Mouse (Mus musculus) WW6 (cell line): Measurements from ENCODE around the gene Timd2.
"Not testable (repeated sequence)": the region's sequence is repeated elsewhere in the genome, so short reads cannot be mapped to it uniquely, and the experiment has no call there.

Experiments
- DNase-seq: peaks from one replicate; pipeline ENCODE4 v3.0.0-alpha.2; 2013; ENCODE audit warnings: low read depth, low spot score

Gene Timd2

DNA sequence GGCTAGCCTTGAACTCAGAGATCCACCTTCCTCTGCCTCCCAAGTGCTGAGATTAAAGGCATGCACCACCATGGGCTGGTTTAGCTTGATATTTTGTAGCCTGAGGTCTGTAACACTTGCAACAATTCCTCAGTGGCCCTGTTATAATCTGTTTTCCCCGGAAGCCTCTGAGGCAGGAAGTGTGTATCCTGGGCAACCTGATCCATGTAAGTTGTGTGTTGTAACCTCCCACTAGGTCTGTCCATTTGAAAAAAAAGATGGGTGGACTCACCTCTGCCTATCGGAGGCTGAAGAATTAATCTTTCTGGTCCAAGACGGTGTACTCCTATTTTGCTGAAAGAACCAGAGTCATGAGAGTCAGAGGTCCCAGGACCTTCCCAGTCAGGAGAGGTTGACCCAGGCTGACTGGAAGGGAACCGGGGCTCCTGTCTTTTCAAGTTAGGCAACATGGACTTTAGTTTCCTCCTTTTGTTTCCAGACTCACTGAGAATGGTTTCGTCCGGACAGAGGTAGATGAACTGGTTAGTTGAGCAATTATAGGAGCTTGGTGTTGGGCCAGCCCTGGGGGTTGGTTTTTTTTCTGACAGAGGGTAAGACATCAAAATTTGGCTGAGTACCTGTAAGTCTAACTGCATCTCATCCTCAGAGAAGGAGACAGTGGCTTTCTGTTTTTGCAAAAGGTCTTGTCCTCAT, at the start of gene Timd2:
Gene Timd2 (minus strand): TSS at position 398 of the 693 bp plus-strand sequence.
- no peak for DNase-seq

DNA sequence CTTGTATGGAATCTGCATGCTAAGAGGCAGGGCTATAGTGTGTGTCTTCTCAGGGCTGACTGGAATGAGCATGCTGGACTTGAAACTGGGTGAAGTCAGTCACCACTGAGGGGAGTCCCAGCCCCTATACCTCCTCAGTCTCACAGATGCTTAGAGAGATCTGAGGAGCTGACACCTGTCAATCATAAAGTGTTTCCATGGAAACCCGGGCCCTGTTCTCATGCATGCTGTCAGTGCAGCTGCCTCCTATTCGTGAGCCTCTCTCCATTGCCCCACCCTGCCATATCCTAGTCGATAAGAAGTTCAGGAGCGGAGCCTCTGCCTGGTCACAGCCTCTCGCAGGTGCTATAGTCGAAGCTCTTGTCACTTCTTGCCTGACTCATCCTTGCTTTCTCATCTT, 48.9 kb upstream of the Timd2 start:
- not testable (repeated sequence) for DNase-seq

DNA sequence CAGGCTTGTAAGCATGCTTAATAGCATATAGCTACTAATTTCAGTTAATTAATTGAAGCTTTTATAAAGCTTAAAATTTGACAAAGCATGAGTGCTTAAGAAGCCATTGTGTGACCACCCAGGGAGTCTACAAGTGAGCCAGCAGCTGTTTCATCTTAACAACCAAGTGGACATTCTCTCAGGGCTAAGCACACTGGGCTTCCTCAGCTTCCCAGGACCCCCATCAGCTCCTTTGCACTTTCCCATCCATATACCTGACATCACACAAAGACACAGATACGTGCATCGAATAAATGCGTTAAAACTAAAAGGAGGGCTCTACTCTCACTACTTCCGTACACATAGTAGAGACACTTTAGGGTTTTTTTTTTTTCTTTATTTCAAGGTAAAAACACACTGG, 47.8 kb upstream of the Timd2 start:
- no peak for DNase-seq

DNA sequence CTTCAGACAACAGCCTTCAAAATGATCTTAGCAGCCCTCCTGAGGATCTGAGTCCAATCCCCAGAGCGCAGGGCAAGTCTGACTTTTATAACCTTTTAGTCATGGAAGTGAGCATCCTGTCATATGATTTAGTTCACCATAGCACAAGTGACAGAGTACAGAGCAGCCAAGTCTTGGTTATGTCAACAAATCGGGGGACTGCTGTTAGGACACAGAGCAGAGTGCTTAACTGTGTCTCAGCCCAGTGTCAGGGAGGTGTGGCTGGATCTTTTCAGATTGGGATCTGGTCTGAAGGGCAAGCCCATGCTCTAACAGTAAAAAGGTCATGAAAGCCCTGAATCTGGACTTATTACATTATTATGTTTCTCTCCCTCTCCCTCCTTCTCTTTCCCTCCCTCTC, 46.8 kb upstream of the Timd2 start:
- no peak for DNase-seq

DNA sequence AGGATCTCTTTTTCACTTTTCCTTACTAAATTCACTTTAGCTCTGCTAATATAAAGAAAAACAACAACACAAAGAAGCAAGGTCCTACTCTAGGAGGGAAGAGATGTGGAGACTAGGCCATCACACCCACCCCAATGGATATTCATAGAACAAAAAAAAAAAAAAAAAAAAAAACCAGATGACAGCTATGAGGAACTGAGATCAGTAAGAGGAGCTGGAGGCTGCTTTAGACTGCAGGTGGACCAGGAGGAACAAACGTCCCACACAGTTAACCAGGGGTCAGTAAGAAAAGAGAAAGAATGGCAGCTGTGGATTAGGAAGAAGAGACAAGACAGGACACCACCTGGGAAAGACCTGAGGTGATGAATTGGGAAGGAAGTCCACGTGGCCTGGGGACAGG, 41.1 kb upstream of the Timd2 start:
- no peak for DNase-seq

DNA sequence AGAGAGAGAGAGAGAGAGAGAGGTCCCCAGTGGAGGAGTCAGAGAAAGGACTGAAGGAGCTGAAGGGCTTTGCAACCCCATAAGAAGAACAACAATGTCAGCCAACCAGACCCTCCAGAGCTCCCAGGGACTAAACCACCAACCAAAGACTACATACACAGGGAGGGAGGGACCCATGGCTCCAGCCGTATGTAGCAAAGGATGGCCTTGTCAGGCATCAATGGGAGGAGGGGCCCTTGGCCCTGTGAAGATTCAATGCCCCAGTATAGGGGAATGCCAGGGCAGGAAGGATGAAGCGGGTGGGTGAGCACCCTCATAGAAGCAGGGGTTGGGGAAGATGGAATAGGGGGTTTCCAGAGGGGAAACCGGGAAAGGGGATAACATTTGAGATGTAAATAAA, 34.9 kb upstream of the Timd2 start:
- DNase-seq: no peak

DNA sequence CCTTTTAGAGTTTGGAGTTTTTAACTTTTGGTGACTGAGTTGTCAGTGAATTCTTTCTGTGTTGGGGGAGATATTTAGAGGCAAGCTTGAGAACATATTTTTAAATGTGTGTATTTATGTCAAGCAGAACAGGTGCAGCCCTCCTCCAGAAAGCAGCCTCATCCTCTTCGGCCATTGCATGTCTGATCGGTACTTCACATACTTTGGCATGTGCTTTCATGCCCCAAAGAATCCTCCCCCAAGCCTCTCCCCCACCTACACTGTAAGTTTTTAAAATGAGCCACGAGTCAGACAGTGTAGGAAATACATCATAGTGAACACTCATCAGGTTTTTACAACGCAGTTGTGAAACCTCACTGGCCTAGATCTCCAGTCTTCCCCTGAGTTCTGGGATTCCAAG, 34.0 kb upstream of the Timd2 start:
- no peak for DNase-seq

DNA sequence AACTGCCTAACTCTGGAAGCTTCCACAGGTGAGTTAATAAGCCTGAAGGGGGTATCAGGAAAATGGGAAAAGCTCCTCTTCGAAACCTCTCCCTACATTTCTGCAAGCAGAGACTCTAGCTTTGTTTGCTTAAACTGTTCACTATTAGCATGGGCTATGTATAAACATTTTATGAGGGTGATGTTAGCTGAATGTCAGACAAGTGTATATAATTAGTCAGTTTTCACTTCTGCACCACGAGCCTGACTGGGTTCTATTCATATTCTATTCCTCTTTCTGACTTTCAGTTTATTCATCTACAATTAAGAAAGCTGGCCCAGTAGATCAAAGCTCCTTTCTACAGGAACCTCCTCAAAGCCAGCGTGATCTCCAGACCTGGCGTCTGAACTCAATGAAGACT, 32.6 kb upstream of the Timd2 start:
- no peak for DNase-seq

DNA sequence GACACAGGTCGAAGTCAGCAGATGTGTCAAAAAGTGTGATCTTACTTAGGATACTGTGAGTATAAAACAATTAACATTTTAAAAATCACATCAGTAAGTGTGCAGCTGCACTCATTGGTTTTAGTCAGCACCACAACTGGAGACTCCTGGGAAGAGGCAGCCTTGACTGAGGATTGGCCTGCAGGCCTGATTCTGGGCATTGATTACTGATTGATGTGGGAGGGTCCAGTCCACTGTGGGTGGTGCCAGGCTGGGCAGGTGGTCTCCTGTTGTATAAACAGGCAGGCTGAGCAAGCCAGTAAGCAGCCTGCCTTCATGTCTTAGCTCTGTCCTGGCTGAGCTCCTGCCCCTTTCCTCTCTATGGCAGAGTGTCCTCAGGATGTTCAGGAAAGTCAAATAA, 28.2 kb upstream of the Timd2 start, which contains the start of gene Havcr1:
Gene Havcr1 (plus strand): TSS at position 5 of the 400 bp plus-strand sequence.
- DNase-seq: not testable (repeated sequence)

DNA sequence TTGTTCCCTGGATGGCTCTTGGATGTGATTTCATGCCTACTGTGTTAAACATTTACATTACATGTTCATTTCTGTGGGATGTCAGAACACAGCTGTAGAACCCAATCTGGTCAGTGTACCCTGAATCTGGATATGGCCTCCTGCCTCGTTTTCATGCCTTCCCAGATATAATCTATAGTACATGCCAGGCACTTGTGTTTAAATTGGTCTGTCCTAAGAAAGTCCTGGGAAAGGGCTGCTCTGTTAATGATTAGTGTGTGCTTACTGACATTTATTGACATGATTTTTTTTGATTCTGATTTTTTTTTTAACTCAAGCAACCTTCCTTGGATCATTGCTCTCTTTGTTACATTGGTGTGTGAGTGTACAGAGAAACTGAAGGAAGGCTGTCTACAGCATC, 27.8 kb upstream of the Timd2 start:
- DNase-seq: no peak

DNA sequence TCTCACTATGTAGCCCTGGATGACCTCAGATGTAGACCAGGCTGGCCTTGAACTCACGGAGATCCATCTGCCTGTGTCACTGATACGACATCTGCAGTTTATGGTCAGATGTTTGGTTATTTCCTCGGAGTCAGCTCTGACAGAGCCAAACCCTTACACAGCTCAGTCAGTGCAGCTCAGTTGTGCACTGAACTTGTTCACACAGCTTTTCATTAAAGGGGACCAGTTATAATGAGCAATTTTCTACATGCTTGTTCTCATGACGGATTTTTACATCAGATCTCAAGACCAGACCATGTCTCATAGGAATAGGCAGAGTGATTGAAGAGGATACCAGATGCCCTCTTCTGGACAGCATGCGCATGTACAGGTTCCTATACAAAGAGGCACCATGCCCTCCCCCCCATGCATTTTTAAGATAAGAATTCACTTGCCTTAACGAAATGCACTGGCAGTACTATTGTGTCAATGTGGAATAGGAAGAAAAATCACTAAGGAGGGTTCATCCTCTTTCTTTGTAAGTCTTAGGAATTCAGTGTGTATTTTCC, 26.5 kb upstream of the Timd2 start:
- no peak for DNase-seq

DNA sequence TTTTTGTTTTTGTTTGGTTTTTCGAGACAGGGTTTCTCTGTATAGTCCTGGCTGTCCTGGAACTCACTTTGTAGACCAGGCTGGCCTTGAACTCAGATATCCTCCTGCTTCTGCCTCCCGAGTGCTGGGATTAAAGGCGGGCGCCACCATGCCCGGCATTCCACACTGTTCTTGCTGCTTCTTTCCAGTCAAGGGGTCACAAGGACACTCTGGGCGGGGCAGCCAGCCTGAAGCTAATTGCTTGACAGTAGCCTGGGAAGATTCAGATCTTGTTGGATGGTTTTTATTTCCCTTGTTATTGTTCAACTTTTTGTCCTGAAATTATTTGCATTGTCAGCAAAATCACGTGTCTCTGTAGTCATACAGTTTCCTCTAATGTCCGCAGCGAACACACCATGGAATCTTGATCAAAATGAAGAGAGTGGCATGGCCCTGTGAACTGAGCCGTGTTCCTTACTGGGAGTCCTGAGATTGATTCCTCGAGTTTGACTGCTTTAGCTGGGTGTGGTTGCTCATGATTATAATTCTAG, 24.7 kb upstream of the Timd2 start:
- no peak for DNase-seq

DNA sequence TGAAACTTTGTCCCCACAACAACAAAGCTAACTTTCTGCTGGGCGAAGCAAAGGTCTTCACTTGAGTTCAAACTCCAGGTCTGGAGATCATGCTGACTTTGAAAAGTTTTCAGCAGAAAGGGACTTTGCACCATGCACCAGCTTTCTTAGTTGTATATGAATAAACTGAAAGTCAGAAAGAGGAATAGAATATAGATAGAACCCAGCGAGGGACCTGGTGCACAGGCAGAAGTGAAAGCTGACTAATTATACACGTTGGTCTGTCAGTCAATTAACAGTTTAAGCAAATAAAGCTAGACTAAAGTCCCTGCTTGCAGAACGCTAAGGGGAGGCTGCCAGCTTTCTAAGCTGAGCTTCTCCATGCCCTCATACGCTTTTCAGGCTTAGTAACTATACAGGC, 8.0 kb downstream of the Timd2 start:
- no peak for DNase-seq

DNA sequence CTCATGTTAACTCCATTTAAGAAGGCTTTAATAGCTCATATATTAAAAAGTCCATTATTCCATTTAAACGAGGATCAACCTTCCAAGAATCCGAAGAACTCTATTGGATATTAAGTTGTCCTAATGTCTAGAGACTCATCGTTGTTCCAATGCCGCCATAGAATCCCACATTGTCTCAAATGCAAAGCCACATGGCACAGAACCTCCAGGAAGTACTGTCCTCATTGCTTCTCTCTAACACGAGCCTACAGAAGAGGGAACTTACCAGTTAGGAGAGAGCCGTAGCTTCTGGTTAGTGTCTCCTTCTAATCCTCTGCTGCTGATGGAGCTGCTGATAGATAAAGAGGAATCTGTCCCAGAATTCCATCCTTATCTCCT, 8.6 kb downstream of the Timd2 start:
- DNase-seq: no peak

DNA sequence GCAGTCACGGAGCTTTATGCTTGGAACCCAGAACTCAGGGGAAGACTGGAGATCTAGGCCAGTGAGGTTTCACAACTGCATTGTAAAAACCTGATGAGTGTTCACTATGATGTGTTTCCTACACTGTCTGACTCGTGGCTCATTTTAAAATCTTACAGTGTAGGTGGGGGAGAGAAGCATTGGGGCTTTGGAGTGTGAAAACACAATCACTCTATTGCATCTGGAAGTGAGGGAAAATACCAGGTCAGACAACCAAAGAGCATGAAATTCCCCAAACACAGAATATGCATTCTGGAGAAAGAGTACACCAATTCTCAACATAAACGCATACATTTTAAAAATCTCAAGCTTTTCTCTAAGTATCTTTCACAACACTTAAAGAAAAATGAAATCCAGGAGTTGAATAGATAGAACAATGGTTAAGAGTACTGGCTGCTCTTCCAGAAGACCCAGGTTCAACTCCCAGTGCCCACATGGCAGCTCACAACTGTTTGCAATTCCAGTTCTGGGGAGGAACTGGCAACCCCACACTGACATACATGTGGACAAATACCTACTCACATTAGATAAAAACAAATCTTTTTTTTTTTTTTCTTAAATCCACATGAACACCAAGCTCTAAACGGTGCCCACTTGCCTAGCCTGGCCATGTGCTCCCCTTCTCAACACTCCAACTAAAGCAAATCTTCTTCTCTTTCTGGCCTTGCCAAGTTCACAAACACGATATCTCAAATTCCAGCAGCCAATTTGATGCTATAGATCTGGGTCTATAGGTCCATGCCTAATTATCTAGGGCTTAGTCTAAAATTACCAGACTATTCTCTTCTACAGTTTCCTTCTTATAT, 9.2 kb downstream of the Timd2 start:
- no peak for DNase-seq

DNA sequence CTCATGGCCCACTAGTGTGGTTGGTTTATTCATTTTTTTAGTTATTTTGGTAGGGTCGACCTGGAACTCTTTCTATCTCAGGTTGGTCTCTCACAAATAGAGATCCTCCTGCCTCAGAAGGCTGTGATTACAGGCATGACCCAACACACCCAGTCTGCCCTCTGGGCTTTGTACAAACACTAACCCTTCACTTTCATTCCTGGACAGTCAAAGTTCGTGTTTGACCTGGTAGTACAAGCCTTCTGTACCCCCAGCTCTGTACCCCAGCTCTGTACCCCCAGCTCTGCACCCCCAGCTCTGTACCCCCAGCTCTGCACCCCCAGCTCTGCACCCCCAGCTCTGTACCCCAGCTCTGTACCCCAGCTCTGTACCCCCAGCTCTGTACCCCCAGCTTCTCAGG, 11.0 kb downstream of the Timd2 start:
- DNase-seq: not testable (repeated sequence)

DNA sequence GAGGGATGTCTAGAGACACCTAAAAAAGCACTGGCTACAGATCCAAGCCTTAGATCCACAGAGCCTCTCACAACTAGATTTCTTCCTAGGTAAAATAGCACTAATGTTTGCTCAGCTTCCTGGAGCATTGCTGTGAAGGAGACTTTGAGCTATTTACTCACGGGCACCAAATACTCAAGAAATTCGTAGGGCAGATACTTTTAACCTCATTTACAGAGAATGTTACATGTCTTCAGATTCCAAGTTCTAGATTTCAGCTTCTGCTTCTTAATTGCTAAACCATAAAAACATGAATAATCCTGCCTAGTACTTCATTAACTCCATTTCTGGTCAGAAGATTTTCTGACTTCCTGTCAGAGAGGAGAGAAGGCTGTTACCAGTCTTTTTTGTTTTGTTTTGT, 16.7 kb downstream of the Timd2 start:
- DNase-seq: no peak

DNA sequence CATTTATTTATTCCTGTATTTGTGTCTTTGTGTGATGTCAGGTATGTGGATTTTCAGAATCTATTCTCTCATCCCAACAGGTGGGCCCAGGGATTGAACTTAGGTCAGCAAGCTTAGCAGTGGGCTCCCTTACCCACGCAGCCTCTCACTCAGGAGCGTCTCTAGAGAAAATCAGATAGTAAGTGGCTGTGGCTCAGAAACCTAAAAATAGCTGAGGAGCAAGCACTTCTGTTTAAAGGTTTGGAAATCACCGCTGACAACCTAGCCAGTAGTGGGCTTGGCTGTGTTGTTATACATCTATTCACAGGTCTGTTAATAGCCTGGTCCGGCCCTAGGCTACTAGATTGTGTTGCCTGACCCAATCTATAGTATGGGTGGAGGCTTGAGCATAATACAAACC, 23.1 kb downstream of the Timd2 start:
- no peak for DNase-seq

DNA sequence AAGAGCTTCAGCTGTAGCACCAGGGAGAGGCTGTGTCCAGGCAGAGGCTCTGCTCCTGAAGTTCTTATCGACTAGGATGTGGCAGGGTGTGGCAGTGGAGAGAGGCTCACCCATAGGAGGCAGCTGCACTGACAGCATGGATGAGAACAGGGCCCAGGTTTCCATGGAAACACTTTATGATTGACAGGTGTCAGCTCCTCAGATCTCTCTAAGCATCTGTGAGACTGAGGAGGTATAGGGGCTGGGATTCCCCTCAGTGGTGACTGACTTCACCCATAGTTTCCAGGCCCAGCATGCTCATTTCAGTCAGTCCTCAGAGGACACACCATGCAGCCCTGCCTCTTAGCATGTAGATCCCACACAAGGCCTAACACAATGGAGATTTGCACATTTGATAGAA, 24.0 kb downstream of the Timd2 start:
- no peak for DNase-seq

DNA sequence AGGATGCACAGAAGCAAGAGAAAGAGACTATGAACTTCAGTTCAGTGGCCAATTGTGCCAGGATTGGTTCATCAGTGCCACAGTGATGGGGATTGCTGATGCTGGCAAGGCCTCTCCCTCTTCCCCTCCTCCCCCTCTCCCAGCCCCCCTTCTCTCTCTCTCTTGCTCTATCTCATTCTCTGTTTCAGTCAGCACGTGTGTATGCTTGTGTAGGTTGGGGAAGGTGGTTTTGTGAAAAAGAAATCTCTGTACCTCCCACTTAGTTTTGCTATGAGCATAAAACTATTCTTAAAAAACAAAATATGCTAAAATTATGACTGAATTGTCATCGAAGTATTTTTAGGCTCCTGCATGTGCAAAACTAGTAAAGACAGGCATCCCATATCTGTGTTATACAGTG, 38.9 kb downstream of the Timd2 start:
- DNase-seq: no peak

DNA sequence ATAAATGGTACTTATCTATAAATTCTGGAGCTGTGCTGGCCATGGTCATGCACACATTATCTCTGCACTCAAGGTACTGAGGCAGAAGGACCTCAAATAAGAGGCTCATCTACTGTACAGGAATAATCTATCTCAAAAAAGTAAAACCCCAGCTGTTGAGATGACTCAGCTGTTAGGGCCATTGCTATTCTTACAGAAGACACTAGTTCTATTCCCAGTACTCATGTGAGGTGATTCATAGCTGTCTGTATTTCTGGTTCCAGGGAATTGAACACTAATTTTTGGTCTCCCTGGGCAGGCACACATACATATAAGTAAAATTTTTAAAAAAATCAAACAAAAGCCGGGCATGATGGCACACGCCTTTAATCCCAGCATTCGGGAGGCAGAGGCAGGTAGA, 39.8 kb downstream of the Timd2 start:
- DNase-seq: no peak
